Mouse (Mus musculus) gastrocnemius, postnatal 4 days (tissue): ENCODE data around the gene Cdh26. TPM values are rescaled to one million over a fixed set of nuclear protein-coding genes. Genes with fewer than 3 reads are reported as not detected.

ENCODE experiments used
- DNase-seq, 2 experiments: peaks; one replicate each; pipeline ENCODE4 v3.0.0; 2021 to 2022; ENCODE audit warnings: low spot score in 2 of 2, mixed read lengths in 2 of 2
- total RNA-seq, 2 experiments: library from RNA; stranded (reverse); gene quantifications; 2 replicates each; pipeline ENCODE4 v1.2.3; 2021

Gene Cdh26
- total RNA-seq, 2 experiments from 2014 or later, result not detected

DNA sequence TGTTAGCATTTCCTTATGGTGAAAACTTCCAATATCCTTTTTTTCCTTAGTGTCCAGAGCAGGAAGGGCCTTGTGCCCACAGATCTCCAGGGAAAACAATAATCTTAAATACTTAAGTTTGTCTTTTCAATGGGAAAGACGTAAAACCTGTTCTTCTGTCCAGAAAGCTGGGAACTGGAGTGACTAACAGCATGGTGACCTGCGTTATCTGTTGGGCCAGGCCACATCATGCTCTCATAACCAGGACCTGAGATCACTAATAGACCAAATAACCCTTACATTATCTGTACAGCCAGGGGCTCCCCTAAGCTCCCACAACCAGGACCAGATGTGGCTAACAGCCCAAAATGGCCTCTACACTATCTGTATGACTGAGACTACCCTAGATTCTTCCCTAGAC, 3.6 kb downstream of the Cdh26 start:
- no peak for DNase-seq

DNA sequence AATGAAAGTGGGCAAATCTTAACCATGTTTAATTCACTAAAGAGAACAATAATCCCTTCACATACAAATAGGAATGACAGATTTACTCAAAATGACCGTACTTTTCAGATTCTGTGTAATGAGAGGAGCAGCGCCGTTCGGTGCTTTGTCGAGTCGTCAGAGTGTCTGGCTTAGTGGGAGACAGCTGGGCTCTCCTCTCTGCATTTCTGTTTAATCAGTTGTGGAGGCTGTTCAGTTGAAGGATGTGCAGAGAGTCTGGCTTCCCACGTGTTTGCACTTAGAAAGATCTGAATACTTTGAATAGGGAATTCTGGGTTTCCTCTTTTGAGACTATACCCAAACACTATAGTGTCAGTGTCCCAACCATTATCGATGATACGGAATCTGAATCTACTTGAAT, 7.0 kb downstream of the Cdh26 start:
- DNase-seq, result no peak

GRCm38 (mm10) chr2:178449386-178449785, 19.1 kb downstream of the Cdh26 start:
- no peak for DNase-seq

DNA sequence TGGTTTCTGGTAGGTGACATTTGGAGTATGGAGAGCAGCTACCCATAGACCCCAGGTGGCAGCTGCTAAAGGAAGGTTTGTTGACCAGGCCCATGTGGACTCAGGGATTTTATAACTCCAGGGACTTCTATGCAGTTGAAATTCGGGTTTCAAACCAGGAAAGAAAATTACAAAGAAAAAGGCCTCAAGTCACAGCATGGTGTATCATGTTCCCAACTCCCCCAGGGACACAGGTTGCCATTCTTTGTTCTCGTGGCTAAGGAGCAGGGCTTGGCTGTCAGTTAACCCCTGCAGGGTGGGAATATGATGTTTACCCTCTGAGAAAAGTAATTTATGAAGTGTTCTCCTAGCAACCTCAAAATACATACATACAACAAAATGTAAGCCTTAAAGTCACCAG, 19.9 kb downstream of the Cdh26 start:
- DNase-seq, result no peak

DNA sequence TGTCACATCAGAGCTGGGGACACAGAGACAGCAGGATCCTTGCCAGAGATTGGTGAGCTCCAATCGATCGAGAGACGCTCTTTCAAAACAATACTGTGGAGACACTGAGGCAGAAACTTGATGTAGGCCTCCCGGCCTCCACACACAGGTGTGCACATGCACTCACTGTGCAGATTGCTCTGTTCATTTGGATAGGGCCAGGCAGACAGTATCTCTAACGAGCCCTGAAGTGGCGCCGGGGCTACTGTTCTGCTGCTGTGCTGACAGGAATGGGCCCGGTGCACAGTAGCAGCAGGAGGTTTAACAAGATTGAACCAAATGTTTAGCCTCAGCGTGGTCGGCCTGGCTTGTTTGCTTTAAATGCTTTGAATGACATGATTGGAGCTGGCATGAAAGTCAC, 20.6 kb downstream of the Cdh26 start:
- DNase-seq, result no peak

- DNase-seq, result no peak
These were observed 24.6 kb downstream of the Cdh26 start for GRCm38 (mm10) chr2:178454664-178455516.

DNA sequence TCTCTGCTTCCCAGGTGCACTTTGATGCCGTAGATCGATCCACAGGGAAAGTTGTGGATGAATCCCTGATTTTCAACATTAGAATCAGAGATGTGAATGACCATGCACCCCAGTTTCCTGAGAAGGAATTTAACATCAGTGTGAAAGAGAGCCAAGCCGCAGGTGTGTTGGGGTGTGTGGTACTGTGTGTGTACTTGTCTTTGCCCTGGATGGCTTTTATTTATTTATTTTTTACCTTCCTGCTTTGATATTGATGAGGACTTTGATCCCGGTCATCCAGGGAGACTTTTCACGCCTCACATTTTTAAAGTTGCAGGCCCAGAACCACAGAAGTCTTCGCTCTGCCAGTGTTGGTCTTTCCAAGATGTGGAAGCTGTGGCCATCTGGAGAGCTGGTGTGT, 27.1 kb downstream of the Cdh26 start:
- DNase-seq, result no peak

DNA sequence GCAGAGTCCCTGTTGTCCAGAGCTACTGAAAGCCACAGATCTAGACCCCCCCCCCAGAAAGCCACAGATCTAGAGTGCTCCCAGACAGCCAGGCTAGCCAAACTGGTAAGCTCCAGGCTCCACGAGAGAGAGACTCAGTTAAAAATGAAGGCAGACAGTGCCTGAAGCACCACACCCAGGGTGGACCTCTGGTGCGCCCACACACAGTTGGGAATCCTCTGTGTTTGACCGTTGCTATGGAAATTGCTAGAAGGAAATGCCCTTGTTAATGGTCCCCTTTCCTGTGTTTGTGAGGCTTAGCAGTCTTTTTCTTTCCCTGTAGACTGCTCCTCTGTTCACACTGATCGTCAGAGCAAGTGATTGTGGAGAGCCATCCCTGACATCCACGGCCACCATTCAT, 30.0 kb downstream of the Cdh26 start:
- no peak for DNase-seq

- DNase-seq, result no peak
These were observed 41.5 kb downstream of the Cdh26 start for GRCm38 (mm10) chr2:178471546-178472480.

DNA sequence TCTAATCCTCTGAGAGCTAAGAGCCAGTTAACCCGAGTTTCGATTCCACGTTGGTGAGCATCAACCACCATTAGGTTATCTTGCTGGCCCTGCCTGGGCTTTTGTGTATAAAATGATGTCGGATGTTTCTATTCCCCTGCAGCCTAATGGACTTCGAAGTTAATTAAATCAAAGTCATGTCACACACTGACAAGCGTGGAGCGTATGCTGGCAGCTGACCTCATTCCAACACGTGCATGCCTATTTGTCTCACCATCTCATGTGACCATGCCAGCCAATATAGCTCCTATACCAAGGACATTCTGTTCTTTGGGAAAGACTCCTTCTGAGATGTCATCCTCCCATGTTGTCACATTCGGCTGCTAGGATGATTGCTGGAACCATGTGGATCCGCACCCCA, 43.6 kb downstream of the Cdh26 start:
- DNase-seq, result no peak

GRCm38 (mm10) chr2:178477228-178477627, 46.9 kb downstream of the Cdh26 start:
- no peak for DNase-seq

DNA sequence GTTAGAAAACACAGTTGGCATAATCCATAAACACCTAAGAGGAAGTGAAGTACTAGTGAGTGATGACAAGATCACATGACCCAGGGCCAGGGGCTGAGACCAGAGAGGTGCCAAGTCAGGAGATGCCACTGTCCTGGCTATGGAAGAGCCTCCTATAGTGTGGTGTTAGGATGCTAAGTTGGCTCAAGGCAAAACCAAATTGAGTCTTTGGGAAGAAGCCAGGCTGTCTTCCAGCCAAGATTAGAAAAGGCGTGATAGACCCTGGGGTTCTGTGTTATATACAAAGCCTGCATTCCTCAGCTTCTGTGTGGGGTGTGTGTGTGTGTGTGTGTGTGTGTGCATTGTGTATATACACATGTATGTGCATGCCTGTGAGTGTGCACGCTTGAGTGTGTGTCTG, 48.7 kb downstream of the Cdh26 start:
- DNase-seq, result no peak

DNA sequence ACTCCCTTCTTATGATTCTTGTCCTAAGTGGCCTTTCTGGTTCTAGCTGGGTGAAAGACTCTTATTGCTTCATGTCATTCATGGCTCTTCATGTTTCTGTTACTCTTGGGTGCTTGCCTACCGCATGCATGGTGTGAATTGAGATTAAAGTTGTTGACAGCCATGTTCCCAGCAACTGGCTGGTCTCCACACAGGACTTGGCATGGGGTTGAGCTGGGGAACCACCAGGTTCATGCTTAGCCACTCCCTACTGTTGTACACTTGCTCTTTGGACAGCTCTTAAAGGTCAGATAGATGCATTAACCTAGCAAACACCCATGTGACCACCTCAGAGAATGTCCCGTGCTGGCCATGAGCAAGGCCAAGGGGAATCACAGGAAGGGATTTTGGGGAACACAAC, 50.6 kb downstream of the Cdh26 start:
- DNase-seq, result no peak

DNA sequence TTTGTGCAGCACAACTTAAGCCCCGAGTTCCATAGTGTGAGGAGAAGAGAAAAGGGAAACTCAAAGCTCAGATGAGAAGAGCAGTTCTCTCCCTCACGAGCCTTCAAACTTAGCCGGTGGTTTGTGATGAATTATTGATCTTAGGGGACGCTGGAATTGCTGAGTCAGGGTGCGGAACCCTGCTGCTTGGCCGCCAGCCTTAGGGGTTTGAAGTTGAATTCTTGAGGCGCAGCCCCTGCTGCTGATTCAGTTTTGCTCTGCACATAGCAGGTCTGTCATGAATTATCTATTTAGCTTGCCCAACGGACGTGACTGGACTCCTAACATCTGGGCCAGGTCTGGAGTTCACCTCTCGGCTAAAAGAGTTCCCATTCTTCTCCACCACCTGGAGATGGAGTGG, 53.1 kb downstream of the Cdh26 start:
- no peak for DNase-seq

GRCm38 (mm10) chr2:178488276-178488675, 57.9 kb downstream of the Cdh26 start:
- no peak for DNase-seq

GRCm38 (mm10) chr2:178490245-178490920, 60.1 kb downstream of the Cdh26 start:
- DNase-seq, result no peak

DNA sequence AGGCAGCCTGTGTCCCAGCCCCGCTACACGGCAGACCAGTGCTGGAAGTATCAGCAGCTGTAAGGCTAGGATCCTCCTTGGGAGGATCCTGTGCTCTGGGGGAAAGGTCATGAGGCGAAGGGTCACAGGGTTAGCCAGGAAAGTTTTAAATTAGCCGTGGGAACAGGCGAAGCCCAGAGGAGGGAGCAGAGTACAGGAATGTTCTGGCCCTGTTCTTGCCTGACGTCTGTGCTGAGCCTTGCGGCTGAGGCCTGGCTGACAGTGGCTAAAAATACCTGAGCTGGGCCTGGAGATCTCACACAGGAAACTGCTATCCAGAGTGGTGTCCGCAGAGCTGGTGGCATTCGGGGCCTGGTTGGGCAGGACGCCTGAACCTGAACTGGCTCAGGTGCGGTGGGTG, 63.7 kb downstream of the Cdh26 start:
- DNase-seq, result peak in 1 of 2 experiments; percentile 35

DNA sequence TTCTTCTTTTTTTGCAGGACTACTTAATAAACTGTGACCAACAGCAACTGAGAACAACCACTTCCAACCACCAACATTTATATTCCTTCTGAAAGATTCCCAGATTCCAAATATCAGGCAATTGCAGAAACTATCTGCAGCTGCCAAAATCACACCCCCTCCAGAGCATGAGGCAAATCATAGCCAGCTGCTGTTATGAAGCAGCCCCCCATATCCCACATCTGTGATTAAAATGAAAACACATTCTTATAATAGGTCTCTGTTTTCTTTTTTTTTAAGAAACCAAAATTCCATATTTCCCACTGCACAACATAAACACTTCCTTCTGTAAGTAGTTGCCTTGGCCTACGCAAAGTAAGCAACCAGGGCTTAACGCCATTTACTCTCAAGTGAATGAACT, 65.5 kb downstream of the Cdh26 start:
- no peak for DNase-seq

- no peak for DNase-seq
These were observed 67.6 kb downstream of the Cdh26 start for GRCm38 (mm10) chr2:178497900-178498299.

- peak in 1 of 2 experiments; percentile 27 for DNase-seq
These were observed 68.1 kb downstream of the Cdh26 start for GRCm38 (mm10) chr2:178498409-178498808.

- no peak for DNase-seq
These were observed 72.1 kb downstream of the Cdh26 start for GRCm38 (mm10) chr2:178502469-178502868.

DNA sequence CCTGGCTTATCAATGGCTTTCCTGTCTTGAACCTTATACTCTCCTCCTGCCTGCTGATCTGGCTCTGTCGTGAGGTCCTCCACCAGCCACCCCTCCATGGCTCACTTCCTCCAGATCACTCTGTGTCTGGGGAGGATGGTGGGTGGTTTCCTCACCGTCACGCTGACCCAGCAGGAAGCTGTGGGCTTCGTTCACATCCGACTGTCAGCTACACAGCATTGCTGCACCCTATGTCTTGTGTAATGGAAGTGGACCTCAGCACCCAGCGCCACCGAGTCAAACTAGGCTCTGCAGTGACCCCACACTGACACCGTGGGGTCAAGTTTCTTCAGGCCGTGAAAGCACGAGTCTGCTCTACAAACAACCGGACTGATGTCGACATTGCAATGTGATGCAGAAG, 75.7 kb downstream of the Cdh26 start:
- no peak for DNase-seq
